Mouse (Mus musculus) c-Kit-positive CD71-negative TER-119-negative erythroid progenitor cells, embryonic 14.5 days (primary cell): ENCODE measurements around the gene Exph5.

Experiments used
- DNase-seq: peaks from one replicate; pipeline ENCODE4 v3.0.0-alpha.2; 2013; ENCODE audit warnings: low read depth

Exph5 gene

DNA sequence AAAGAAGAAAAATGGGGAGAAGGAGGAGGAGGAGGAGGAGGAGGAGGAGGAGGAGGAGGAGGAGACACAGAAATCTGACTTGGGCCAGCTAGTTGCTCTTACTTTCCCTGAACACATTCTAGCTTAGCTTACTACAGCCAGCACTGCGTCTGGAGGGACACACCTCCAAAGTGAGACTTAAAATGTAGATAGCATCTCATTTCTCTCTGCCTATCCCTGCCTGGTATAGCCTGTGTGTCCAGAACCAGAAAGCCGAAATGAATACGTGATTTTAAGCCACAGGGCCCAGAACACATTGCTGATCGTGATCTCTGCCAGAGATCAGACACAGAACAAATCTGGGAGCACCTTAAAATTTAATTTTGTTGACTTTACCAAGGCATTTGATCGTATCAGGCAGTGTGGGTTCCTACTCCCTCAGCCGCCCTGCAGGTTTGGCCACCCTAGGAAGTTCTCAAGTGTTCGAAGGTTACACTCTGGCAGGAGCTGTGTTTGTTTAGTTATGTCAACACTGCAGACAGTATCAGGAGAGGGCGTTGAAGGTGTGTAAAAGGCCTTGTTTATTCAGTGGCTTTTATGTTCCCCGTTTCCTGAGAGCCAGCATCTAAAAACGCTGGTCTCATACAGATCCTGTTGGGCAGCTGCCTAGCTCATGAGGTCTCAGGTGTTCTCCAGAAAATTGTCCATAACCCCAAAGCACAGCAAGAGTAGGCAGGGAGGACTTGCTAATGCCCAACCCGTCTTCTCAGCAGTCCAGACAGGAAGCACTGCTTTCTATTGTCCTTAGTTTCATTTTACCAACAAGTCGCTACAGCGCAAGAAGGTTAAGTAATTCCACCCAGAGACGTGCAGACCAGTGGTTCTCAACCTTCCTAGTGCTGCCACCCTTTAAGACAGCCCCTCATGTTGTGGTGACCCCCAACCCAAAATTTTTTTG is 55.0 kb downstream of the Exph5 start:
- DNase-seq = no peak

DNA sequence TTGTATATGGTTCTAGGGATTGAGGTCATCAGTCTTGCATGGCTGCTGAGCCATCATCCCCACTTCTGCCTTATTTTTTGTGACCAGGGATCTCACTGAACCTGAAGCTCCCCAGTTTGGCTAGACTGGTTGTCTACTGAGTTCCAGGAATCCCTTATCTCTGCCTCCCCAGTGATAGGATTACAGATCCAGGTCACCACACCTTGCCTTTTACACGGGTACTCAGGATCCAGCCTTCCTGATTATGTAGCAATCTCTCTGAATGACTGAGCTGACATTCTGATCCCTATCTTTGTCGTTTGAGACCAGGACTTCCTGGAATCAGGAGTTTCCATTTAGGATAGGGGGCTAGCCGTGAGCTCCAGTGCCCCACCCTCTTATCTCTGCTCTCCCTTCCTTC is 69.9 kb downstream of the Exph5 start:
- no peak for DNase-seq

DNA sequence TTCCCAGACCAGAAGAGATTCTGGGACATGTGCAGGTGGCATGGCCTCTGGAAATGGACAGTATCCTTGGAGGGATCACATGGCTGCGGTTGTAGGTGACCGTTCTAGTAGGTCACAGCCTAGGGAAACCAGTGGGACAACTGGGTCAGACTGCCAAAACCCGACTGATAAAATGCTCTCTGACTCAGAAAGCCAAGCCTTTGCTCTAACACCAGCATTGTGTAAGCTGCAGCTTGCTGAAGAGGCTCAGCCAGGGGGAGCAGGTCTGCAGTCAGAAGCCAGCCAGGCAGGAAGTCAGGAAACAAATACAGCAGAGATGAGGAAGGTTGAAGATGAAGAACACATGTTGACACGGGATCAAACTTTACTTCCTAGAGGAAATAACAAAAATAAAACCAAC is 74.4 kb downstream of the Exph5 start:
- no peak for DNase-seq

DNA sequence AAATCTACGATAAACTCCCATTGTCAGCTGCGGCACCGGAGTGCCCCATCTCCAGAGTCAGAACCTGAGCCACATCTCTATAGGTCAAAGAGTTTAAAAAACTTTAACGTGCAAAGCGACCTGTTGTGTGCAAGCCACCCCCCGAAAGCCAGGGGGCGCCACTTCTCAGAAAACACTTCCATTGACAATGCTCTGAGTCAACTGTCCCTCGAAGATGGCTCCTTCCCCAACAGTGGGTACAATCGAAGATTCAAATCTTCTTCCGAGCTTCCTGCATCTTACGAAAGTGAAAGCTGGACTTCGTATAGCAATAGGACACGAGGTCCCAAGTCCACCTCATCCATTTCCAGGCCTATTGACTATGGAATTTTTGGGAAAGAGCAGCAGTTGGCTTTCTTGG is 75.3 kb downstream of the Exph5 start:
- DNase-seq = no peak

DNA sequence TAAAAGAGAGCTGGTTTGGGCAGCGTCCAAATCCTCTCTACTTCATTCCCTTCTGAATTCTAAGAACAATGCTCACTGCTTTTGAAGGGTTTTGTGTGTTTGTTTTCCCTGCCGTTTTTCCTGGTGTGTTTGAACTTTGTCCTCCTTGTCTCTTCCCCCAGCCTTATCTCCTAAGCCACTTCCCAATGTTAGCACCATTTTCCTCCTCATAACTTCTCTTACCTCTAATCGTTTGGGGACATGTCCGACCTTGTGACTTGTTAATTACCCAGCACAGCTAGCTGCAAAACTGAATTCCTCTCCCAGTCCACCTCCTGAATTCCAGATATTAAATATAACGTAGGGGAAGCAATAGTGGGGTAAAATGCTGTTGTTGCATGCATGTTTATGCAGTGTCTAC is 76.1 kb downstream of the Exph5 start:
- no peak for DNase-seq

DNA sequence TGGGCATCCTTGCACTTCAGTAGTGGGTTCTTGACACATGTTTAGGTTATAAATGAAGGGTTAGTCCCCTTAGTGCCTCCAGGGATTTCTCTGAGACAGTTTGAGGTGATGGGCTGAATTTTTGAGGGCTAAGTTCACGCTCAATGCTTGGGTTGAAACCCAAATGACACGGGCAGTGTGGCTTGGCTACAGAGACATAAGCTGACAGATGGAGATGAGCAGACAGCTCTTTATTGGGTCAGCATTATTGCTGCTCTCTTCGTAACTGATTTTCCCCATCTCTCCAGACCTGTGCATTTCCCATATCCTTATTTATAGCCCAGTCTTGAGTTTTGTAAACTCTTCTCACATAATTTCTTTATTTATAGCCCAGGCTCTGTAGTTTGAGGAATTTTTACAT is 76.7 kb downstream of the Exph5 start:
- no peak for DNase-seq

DNA sequence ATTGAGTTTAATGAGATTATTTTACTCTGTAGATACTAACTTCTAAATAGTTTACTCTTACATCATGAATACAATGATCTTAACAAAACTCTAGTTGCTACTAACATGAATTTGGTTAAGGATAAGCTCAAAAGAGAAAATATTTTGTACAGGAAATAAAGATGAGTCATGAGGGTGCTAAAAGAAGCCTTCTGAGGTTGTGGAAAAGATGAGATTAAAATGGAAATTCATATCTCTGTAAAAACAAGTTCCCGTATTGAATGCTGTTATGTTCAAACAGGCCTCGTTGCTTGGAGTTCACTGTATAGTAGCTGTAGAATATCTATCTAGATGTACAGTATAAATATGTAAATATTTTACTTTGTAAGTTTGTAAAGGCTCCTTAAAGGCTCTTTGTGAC is 79.1 kb downstream of the Exph5 start:
- DNase-seq = no peak

DNA sequence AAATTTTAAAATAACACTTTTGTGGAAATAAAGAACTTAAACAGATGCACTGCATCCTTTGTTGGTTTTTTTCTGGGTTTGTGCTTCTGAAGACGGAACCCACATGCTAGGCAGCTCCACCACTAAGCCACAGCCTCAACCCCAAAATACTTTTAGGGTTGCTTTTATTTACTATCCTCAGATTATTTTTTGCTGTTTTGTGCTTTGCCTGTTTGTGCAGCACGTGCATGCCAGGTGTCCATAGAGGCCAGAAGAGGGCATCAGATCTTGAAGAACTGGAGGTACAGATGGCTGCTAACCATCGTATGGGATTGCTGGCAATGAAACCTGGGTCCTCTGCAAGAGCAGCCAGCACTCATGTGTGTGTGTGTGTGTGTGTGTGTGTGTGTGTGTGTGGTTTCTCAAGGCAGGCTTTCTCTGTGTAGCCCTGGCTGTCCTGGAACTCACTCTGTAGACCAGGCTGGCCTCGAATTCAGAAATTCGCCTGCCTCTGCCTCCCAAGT is 79.7 kb downstream of the Exph5 start:
- DNase-seq = no peak

DNA sequence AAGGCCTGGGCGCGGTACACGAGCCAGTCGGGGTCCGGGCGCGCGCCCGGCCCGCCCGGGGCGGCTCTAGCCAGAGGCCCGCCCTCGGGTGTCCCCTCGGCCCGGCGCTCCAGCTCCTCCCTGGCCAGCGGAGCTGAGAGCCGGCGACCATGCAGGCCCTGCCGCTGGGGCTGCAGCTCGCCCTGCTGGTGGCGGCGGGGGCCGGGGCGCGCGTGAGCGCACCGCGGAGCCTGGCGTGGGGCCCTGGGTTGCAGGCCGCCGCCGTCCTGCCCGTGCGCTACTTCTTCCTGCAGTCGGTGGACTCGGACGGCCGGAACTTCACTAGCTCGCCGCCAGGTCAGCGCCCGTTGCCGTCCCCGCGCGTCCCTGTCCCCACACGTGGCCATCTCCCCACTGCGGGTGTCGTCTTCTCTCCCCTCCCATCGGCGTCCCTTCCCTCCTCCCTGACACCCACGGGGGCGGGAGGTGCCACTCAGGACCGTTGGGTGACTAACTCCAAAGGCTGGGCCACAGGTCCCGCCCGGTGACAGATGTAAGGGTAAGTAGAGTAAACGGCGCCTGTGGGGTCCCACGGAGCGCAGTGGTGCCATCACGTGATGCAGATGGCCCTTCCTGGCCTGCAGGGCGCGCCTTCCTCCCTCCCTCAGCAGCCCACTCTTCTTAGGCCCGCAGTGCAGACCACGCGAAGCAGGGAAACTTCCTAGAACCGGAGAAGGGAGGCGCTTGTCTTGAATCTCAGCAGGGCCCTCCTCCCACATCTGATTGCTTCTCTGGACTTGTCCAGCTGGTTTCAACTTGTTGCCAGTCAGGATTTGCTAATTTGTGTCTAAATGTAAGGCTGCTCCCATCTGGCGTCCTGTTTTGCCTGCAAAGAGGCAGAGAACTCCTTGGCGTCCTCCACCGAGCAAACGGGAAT is 82.7 kb downstream of the Exph5 start, which contains the start of gene Kdelc2:
Gene Kdelc2 (plus strand): TSS at position 75 of the 916 bp plus-strand sequence.
- peak; percentile 28 for DNase-seq

DNA sequence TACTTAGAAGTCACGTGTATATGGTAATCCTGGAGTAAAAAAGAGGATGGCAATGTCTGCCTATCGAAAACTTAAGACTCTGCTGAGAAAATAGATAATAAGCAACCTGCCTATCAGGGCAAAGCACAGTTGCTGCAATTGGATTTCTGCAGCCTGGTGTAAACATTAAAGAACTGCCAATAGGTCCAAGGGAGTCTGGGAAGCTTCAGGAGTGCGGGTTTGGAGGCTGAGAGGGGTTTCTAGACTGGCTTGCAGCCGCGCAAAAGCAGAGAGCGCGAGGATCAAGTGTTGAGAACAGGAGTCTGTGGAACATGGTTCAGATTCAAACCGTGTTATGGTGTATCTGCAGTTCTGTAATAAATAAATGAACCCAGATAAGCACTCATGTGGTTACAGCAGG is 83.4 kb downstream of the Exph5 start:
- DNase-seq = no peak

DNA sequence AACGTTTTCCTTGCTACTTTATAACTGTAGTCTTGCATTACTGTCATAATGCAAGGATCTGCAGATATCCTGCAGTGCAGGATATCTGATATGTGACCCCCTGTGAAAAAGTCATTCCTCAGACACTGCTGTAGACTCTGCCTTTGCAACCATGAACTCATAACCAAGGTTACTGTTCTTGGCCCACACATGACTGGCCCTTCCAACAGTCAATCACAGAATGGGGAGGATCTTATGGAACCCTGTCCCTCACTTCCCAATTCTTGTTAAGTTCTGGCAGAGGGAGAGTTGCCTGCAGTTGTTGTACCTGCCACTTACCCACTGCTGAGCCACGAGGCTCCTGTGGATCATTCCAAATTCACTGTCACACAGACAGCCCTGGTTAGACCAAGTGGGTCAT is 86.0 kb downstream of the Exph5 start:
- DNase-seq = no peak

DNA sequence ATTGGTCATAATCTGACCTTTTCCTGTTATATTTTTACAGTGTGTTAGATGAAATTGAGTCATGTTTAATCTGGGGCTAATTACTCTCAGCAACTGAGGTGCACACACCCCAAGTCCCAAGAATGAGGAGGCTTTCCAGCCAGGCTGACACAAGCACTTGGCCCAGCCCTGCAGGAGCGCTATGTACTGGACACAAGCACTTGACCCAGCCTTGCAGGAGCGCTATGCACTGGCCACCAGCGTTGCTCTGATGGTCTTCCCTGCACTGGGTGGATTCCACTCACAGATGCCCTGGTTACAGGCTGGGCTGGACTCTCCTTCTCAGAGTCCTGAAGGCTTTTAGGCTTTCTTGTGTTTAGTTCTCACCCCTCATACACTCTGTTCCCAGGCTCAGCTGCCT is 87.6 kb downstream of the Exph5 start:
- DNase-seq = no peak

DNA sequence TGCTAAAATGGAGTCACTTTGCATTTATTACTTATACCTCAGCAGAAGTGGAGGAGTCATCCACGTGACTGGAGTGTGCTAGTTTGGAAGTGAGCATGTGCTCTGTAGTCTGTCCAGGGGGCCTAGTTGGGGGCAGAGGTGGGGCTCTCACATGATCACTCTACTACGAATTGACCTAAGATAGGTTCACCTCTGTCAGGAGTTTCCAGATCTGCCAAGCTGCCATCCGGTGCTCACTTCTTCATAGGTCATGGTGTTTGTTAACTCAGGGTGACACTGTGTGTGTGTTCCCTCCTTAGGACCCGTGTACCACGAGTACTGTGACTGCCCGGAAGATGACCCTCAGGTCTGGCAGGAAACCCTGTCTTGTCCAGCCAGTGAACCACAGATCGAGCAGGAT is 88.7 kb downstream of the Exph5 start:
- DNase-seq = no peak

DNA sequence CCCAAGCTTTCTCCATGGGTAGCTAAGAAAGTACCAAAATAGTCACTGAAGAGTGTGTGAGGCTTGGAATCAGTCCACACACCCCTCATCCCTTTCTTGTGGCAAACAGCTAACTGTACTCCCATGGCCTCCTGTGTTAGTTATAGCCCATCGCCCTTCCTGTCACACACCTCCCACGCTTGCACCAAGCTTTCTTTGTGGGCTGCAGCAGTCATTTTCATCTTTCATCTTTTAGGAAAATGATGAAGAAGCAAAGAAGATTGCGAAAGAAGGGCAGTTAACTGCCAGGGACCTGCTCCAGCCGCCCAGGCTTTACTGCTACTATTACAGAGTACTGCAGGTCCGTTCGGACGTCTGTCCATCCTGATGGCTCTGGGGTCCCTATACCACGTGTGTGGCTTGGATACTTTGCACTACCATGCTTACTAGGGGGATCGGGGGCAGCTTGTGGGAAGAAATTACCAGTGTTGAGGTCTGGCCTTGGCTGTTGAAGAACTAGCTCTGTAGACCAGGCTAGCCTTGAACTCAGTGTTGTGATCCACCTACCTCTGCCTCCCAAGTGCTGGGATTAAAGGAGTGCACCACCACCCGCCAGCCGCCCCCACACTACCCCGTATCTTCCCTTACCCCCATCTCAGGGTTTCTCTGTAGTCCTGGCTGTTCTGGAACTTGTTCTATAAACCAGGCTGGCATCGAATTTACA is 96.4 kb downstream of the Exph5 start:
- DNase-seq = no peak

DNA sequence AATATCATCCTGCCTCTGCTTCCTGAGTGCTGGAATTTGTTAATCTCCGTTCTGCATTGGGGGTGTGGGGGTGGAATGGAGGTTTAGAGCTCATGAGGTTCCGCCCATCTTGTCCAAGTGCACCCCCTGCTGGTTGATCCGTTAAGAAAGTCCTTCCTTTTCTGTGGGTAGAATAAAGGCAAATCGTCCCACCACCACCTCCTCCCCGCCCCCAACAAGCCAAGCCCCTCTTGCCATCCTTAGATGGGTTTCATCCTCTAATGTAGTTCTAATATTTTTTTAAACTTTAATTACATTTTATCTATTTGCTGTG is 96.9 kb downstream of the Exph5 start:
- DNase-seq = peak; percentile 76

DNA sequence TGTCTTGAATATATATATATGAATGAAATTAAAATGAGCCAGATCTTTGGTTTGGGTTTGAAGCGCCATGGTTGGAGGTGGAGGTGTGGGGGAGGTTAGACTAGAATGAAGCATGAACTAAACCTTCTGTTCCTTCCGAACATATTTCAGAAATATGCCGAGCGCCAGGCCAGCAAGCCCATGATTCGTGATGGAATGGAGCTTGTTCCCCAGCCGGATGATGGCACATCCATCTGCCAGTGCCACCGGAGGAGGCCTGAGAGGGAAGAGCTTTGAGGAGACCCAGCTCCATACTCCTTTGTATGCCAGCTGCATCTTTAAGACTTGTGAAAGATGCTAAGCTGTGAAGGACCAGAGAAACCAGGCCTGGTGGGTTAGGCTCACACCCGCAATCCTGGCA is 98.1 kb downstream of the Exph5 start:
- DNase-seq = no peak

DNA sequence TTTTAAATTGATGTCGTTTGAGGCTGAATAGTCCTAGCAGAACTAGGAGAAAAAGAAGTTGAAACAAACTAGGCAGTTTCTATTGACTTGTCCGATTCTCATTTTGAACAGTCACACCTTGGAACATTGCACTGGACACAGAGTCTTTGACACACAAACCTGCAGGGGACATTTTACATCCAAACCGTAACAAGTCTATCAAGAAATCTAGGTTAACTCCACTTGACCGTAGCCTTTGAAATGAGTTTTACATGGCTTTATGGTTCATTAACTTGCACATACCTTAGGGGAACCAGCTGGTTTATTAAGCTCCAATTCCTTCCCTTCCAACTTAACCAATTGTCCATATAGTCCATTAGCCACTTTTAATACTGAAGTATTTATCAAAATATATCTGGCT is 99.2 kb downstream of the Exph5 start:
- DNase-seq = no peak

DNA sequence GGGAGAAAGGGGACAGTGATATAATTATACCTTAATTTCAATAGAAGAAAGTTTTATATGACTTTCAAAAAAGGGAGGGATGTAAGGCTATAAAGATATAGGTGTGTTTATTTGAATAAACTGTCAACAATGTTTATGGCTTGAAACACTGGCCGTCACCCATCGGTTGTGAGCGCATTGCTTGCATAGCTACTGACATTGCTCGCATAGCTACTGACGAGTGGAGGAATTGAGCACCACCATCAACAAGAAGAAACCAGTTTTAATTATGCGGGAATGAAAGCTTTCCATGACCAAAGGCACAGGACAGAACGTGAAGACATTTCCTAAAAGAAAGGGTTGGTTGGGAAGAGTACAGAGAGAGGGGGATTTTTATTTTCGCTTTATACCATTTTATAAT is 99.7 kb downstream of the Exph5 start:
- no peak for DNase-seq

DNA sequence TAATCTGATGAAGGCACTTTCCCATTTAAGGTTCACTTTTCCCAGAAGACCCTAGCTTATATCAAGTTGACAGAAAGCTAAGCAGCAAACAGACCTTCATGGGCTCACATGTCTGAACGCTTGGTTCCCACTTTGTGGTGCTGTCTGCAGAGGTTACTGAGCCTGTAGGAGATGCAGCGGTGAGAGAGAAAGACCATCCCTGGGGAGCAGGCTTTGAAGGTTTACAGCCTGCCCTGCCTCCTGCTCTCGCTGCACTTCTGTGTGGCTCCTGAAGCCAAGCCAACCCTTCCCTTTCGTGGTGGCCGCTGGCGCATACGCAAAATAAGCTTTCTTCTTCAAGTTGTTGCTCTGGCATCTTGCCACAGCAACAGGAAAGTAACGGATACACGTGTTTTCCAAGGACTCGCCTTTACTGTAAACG is 100.8 kb downstream of the Exph5 start, which contains the start of gene 4930550C14Rik:
Gene 4930550C14Rik (plus strand): TSS at position 35 of the 421 bp plus-strand sequence.
- DNase-seq = no peak

DNA sequence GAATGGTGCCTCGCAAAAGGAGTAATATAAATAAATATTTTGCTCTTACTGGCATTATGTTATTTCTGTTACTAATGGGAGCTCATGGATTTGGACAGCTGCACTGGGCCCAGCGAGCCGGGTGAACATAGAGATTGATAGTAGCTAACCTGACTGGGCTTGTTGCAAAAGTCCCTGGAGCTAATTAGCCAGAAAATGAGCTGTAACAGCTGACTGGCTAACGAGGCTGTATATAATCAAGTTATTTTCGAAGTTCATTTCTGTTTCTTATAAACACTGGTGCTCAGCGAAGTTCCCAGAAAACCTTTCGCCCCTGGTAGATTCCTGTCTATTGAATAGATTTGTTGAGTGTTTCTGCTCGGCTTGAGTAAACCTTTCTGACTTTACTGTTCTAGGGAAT is 101.5 kb downstream of the Exph5 start:
- no peak for DNase-seq

DNA sequence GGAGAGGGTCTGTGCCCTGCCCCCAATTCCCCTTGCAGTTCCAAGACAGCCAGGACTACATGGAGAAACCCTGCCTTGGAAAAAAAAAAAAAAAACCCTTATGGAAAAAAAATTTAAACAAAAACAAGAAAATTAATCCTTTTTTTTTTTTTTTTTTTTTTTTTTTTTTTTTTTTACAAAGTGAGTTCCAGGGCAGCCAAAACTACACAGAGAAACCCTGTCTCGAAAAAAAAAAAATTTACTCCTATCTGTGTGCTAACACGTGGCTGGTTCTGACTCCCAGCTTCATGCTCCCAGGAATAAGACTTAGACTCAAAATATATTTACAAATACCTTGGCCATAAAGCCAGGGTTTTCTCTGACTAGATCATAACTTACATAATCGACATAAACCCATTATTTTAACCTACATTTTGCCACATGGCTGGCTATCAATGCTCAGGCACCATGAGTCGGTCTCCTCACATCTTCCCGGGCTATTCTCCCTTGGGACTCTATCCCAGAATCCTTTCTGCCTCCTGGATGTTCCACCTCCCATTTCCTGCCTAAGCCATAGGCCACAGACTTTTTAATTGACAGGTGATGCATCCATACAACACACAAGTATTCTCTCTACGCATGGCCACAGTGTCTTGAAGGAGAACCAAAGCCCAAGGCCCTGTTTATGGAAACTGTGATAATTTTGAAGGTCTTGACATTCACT is 102.7 kb downstream of the Exph5 start:
- DNase-seq = no peak
